Mouse (Mus musculus): ENCODE results near the gene F13b. TPM values are rescaled to one million over a fixed set of nuclear protein-coding genes. Genes with fewer than 3 reads are reported as not detected.

F13b gene
- polyA plus RNA-seq, 1 experiment from 2014 or later = not detected

- no peak overlapping the region for H3K4me2 ChIP-seq (ENCODE audit: low read length)
- no peaks in the 10 kb centered on the region for H3K36me3 ChIP-seq (ENCODE audit: control insufficient read depth, insufficient read depth)
- no peaks in the 10 kb centered on the region for H3K27me3 ChIP-seq (replicated peaks; ENCODE audit: control insufficient read depth, insufficient read depth, low read length)
- H3K9me3 ChIP-seq (ENCODE audit: control insufficient read depth, low read length) = no peaks in the 10 kb centered on the region
- no peak overlapping the region for H3K4me3 ChIP-seq (replicated peaks; ENCODE audit: low read length)
- no peak overlapping the region for H3K9ac ChIP-seq (replicated peaks; ENCODE audit: low read depth, low read length)
- ATAC-seq = no peak
- 100% methylated on average over 2 of the region's 2 CpGs for WGBS
- no peak overlapping the region for H3K27ac ChIP-seq (ENCODE audit: low read length)
- H3K4me1 ChIP-seq (replicated peaks; ENCODE audit: control insufficient read depth, insufficient read depth, low read length) = no peaks in the 10 kb centered on the region
Measured at GRCm38 (mm10) chr1:139495408-139495807, 6.1 kb upstream of the F13b start.

DNA sequence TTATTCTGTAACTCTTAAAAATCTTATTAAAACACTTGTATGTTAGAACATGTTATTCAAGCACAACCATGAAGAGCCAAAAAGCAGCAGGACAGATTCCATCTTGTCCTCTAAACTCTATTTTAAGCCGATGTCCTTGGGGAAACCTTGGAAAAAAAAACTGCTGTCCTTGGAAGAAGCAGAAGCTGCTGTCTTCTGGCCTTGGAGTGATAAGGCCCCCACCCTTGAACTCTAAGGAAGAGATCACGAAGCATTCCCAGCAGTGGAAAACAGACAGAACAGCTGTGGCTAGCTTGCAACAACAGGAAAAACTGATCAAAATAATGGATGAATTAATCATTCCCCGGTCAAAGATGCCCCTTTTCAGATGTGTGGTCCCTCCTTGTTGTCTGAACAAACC lies 5.3 kb upstream of the F13b start:
- no peak overlapping the region for H3K4me3 ChIP-seq (replicated peaks; ENCODE audit: low read length)
- H3K9me3 ChIP-seq (ENCODE audit: control insufficient read depth, low read length) = no peaks in the 10 kb centered on the region
- 92% methylated on average over 3 of the region's 3 CpGs for WGBS
- no peaks in the 10 kb centered on the region for H3K4me1 ChIP-seq (replicated peaks; ENCODE audit: control insufficient read depth, insufficient read depth, low read length)
- ATAC-seq = no peak
- no peak overlapping the region for H3K4me2 ChIP-seq (ENCODE audit: low read length)
- H3K27ac ChIP-seq (ENCODE audit: low read length) = no peak overlapping the region
- H3K36me3 ChIP-seq (ENCODE audit: control insufficient read depth, insufficient read depth) = no peaks in the 10 kb centered on the region
- no peaks in the 10 kb centered on the region for H3K27me3 ChIP-seq (replicated peaks; ENCODE audit: control insufficient read depth, insufficient read depth, low read length)
- no peak overlapping the region for H3K9ac ChIP-seq (replicated peaks; ENCODE audit: low read depth, low read length)

- H3K36me3 ChIP-seq (ENCODE audit: control insufficient read depth, insufficient read depth) = no peaks in the 10 kb centered on the region
- no peaks in the 10 kb centered on the region for H3K4me1 ChIP-seq (replicated peaks; ENCODE audit: control insufficient read depth, insufficient read depth, low read length)
- no peak overlapping the region for H3K9ac ChIP-seq (replicated peaks; ENCODE audit: low read depth, low read length)
- no peaks in the 10 kb centered on the region for H3K27me3 ChIP-seq (replicated peaks; ENCODE audit: control insufficient read depth, insufficient read depth, low read length)
- H3K27ac ChIP-seq (ENCODE audit: low read length) = no peak overlapping the region
- H3K9me3 ChIP-seq (ENCODE audit: control insufficient read depth, low read length) = no peaks in the 10 kb centered on the region
- no peak overlapping the region for H3K4me2 ChIP-seq (ENCODE audit: low read length)
- no peak overlapping the region for H3K4me3 ChIP-seq (replicated peaks; ENCODE audit: low read length)
- no peak for ATAC-seq
Measured at GRCm38 (mm10) chr1:139499751-139500150, 1.8 kb upstream of the F13b start.

- no peak overlapping the region for H3K4me3 ChIP-seq (replicated peaks; ENCODE audit: low read length)
- ATAC-seq = no peak
- H3K9me3 ChIP-seq (ENCODE audit: control insufficient read depth, low read length) = no peaks in the 10 kb centered on the region
- H3K27ac ChIP-seq (ENCODE audit: low read length) = no peak overlapping the region
- no peaks in the 10 kb centered on the region for H3K27me3 ChIP-seq (replicated peaks; ENCODE audit: control insufficient read depth, insufficient read depth, low read length)
- no peaks in the 10 kb centered on the region for H3K4me1 ChIP-seq (replicated peaks; ENCODE audit: control insufficient read depth, insufficient read depth, low read length)
- H3K36me3 ChIP-seq (ENCODE audit: control insufficient read depth, insufficient read depth) = no peaks in the 10 kb centered on the region
- H3K9ac ChIP-seq (replicated peaks; ENCODE audit: low read depth, low read length) = no peak overlapping the region
- 94% methylated on average over 12 of the region's 12 CpGs for WGBS
- H3K4me2 ChIP-seq (ENCODE audit: low read length) = no peak overlapping the region
Measured at GRCm38 (mm10) chr1:139514556-139514955, 13.1 kb downstream of the F13b start.

DNA sequence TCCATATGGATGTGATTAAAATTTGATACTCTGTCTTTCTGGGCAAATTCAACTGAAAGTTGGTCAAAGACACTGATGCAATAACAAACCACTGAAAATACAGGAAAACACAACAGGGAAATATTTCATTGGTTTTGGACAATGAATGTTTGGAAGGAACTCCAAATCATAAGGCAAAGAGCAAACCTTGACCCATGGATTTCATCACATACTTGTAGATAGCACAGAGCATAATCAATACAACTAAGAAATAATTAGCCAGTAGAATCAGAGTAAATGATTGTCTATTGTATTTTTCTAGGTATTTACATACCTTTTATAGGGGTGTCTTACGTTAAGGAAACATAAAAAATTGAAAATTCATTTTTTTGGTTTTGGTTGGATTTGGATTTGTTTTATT lies 47.0 kb downstream of the F13b start:
- no peaks in the 10 kb centered on the region for H3K27me3 ChIP-seq (replicated peaks; ENCODE audit: control insufficient read depth, insufficient read depth, low read length)
- no peak overlapping the region for H3K4me2 ChIP-seq (ENCODE audit: low read length)
- H3K4me1 ChIP-seq (replicated peaks; ENCODE audit: control insufficient read depth, insufficient read depth, low read length) = no peaks in the 10 kb centered on the region
- H3K9ac ChIP-seq (replicated peaks; ENCODE audit: low read depth, low read length) = no peak overlapping the region
- ATAC-seq = no peak
- H3K36me3 ChIP-seq (ENCODE audit: control insufficient read depth, insufficient read depth) = no peaks in the 10 kb centered on the region
- H3K4me3 ChIP-seq (replicated peaks; ENCODE audit: low read length) = no peak overlapping the region
- no peak overlapping the region for H3K27ac ChIP-seq (ENCODE audit: low read length)
- WGBS = 89% methylated on average over 1 of the region's 1 CpGs
- H3K9me3 ChIP-seq (ENCODE audit: control insufficient read depth, low read length) = no peaks in the 10 kb centered on the region

- Histone ChIP-seq H3K4me3 (replicated peaks; ENCODE audit: low read length) (no peak overlapping the region), H3K4me1 (replicated peaks; ENCODE audit: control insufficient read depth, insufficient read depth, low read length) (no peaks in the 10 kb centered on the region), H3K9me3 (ENCODE audit: control insufficient read depth, low read length) (no peaks in the 10 kb centered on the region), H3K36me3 (ENCODE audit: control insufficient read depth, insufficient read depth) (no peaks in the 10 kb centered on the region), H3K9ac (replicated peaks; ENCODE audit: low read depth, low read length) (no peak overlapping the region), H3K27me3 (replicated peaks; ENCODE audit: control insufficient read depth, insufficient read depth, low read length) (no peaks in the 10 kb centered on the region), H3K4me2 (ENCODE audit: low read length) (no peak overlapping the region), H3K27ac (ENCODE audit: low read length) (no peak overlapping the region)
- 80% methylated on average over 1 of the region's 1 CpGs for WGBS
- no peak for ATAC-seq
Measured at GRCm38 (mm10) chr1:139551311-139551710, 49.8 kb downstream of the F13b start.

DNA sequence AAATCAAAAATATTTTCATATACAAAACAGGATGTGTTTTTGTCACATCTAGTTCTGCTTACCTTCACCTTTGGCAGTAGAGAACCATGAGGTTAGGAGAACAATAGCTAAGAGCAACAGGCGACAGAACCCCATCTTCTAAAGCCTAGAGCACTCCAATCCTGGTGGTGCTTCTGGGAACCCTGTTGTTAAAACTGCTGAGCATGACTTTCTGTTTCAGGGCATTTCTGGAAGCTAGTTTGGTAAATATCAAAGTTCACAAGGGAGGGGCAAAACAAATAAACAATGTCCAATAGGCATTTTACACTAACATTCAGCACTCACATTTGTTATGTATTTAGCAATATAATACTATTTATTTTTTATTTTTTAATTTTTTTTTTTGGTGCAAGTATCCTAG lies 58.5 kb downstream of the F13b start, which contains the start of gene Cfhr1:
TSS of gene Cfhr1 (minus strand) at position 249 of the 400 bp plus-strand sequence.
- Histone ChIP-seq H3K9ac (replicated peaks; ENCODE audit: low read depth, low read length) (no peak within 1 kb of the TSS), H3K9me3 (ENCODE audit: control insufficient read depth, low read length) (no peaks in the 10 kb centered on the region), H3K4me3 (replicated peaks; ENCODE audit: low read length) (no peak within 1 kb of the TSS), H3K36me3 (ENCODE audit: control insufficient read depth, insufficient read depth) (no peaks in the 10 kb centered on the region), H3K4me2 (ENCODE audit: low read length) (no peak within 1 kb of the TSS), H3K27ac (ENCODE audit: low read length) (no peak within 1 kb of the TSS), H3K27me3 (replicated peaks; ENCODE audit: control insufficient read depth, insufficient read depth, low read length) (no peaks in the 10 kb centered on the region), H3K4me1 (replicated peaks; ENCODE audit: control insufficient read depth, insufficient read depth, low read length) (no peaks in the 10 kb centered on the region)
- no peak for ATAC-seq
- WGBS = 70% methylated on average over 1 of the region's 1 CpGs

Other genes with a start within 250 kb of the F13b start
- gene Crb1, start 124.6 kb upstream of the F13b start, polyA plus RNA-seq (2015; fragmentation: Nextera tagmentation; extraction: Ambion mirVana) = 0.71 and 1.1 TPM in 2 replicates
- gene Zbtb41, start 79.4 kb upstream of the F13b start, polyA plus RNA-seq (2015; fragmentation: Nextera tagmentation; extraction: Ambion mirVana) = 17.3 and 21.7 TPM in 2 replicates
- gene Aspm, start 46.9 kb upstream of the F13b start, polyA plus RNA-seq (2015; fragmentation: Nextera tagmentation; extraction: Ambion mirVana) = 8.2 and 9.2 TPM in 2 replicates
- not detected in 2 replicates for gene Cfhr1, start 58.6 kb downstream of the F13b start, polyA plus RNA-seq (2015; fragmentation: Nextera tagmentation; extraction: Ambion mirVana)

Measured in forebrain, embryonic 16.5 days (tissue).